Mouse (Mus musculus): ENCODE measurements around the gene Arl13b.

DNA sequence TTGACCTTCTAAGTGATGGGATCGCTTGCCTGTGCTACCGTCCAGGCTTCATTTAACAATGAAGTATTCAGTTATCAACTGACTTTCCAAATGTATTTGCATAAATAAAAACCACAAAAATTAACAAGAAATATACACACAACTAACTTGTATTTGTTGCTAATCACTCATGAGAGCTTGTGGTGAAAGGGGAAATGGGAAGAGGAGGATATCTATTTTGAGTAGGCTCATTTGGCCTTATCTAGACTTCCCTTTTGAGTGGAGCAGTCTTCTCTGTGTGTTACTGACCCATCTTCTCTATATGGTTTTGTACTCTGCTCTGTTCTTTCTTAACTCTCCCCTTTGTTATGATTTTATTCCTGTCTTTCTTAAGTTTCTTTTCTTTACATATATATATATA is 9.4 kb upstream of the Arl13b start:
- no peak for TF ChIP-seq POLR2A (IDR thresholded peaks at IDR 0.05; ENCODE audit: borderline replicate concordance, control insufficient read depth, low read depth, low read length)
- no peak for TF ChIP-seq CTCF (IDR thresholded peaks at IDR 0.05; ENCODE audit: control insufficient read depth, insufficient read depth, low read length)

All from bone marrow, adult 2 months (tissue).